Mouse (Mus musculus): ENCODE data around the gene Pomt1.
A peak's percentile ranks its signal among the peaks of the same experiment; 100 is the strongest.

Pomt1 gene

GRCm38 (mm10) chr2:32221577-32221976 is 14.8 kb upstream of the Pomt1 start:
- no peak for DNase-seq (ENCODE audit: low read depth, low spot score)

GRCm38 (mm10) chr2:32222057-32222456 is 14.3 kb upstream of the Pomt1 start:
- no peak for DNase-seq (ENCODE audit: low read depth, low spot score)

GRCm38 (mm10) chr2:32235433-32235832 is 957 bp upstream of the Pomt1 start:
- no peak for DNase-seq (ENCODE audit: low read depth, low spot score)

GRCm38 (mm10) chr2:32236760-32237487 is 534 bp downstream of the Pomt1 start:
- peak; percentile 30 for DNase-seq (ENCODE audit: low read depth, low spot score)

GRCm38 (mm10) chr2:32237571-32237970 is 1.2 kb downstream of the Pomt1 start:
- DNase-seq (ENCODE audit: low read depth, low spot score) = no peak

- no peak for DNase-seq (ENCODE audit: low read depth, low spot score)
Observed at GRCm38 (mm10) chr2:32238708-32239435, 2.5 kb downstream of the Pomt1 start.

GRCm38 (mm10) chr2:32240591-32240990 is 4.2 kb downstream of the Pomt1 start:
- no peak for DNase-seq (ENCODE audit: low read depth, low spot score)

- DNase-seq (ENCODE audit: low read depth, low spot score) = no peak
Observed at GRCm38 (mm10) chr2:32242986-32243385, 6.6 kb downstream of the Pomt1 start.

- DNase-seq (ENCODE audit: low read depth, low spot score) = no peak
Observed at GRCm38 (mm10) chr2:32246741-32247140, 10.4 kb downstream of the Pomt1 start.

- no peak for DNase-seq (ENCODE audit: low read depth, low spot score)
Observed at GRCm38 (mm10) chr2:32248377-32249361, 12.3 kb downstream of the Pomt1 start.

- no peak for DNase-seq (ENCODE audit: low read depth, low spot score)
Observed at GRCm38 (mm10) chr2:32251791-32252527, 15.6 kb downstream of the Pomt1 start.

- DNase-seq (ENCODE audit: low read depth, low spot score) = no peak
Observed at GRCm38 (mm10) chr2:32252658-32253057, 16.3 kb downstream of the Pomt1 start.

- DNase-seq (ENCODE audit: low read depth, low spot score) = no peak
Observed at GRCm38 (mm10) chr2:32253352-32253751, 17.0 kb downstream of the Pomt1 start.

- no peak for DNase-seq (ENCODE audit: low read depth, low spot score)
Observed at GRCm38 (mm10) chr2:32254563-32254962, 18.2 kb downstream of the Pomt1 start.

- no peak for DNase-seq (ENCODE audit: low read depth, low spot score)
Observed at GRCm38 (mm10) chr2:32256273-32256672, 19.9 kb downstream of the Pomt1 start.

- no peak for DNase-seq (ENCODE audit: low read depth, low spot score)
Observed at GRCm38 (mm10) chr2:32258887-32259533, 22.6 kb downstream of the Pomt1 start.

GRCm38 (mm10) chr2:32259657-32260417 is 23.4 kb downstream of the Pomt1 start, which contains the start of gene Uck1:
Gene Uck1, minus strand, starts transcription at chr2:32260159.
- DNase-seq (ENCODE audit: low read depth, low spot score) = peak; percentile 77

- peak; percentile 9 for DNase-seq (ENCODE audit: low read depth, low spot score)
Observed at GRCm38 (mm10) chr2:32260635-32261034, 24.2 kb downstream of the Pomt1 start.

GRCm38 (mm10) chr2:32275823-32276222 is 39.4 kb downstream of the Pomt1 start:
- no peak for DNase-seq (ENCODE audit: low read depth, low spot score)

- no peak for DNase-seq (ENCODE audit: low read depth, low spot score)
Observed at GRCm38 (mm10) chr2:32282289-32282688, 45.9 kb downstream of the Pomt1 start.
